Mouse (Mus musculus): ENCODE measurements at regions not wholly inside any gene's neighbourhood (a gene's known extent, or its start where the extent isn't known, plus 50 kb on each side); places are given as distances from the start of the nearest gene placed in this dataset.
A peak's percentile ranks its signal among the peaks of the same experiment; 100 is the strongest.

- TF ChIP-seq CTCF (conservative IDR thresholded peaks at IDR 0.05; ENCODE audit: low read length) (no peak), NANOG (IDR thresholded peaks at IDR 0.05; ENCODE audit: borderline replicate concordance, low read length) (peak; percentile 98), POU5F1 (IDR thresholded peaks at IDR 0.05; ENCODE audit: borderline replicate concordance, low read length) (peak; percentile 88)
Measured at GRCm38 (mm10) chr7:95480121-95480726, 690.8 kb upstream of the Tenm4 start.

Measured in E14TG2a.4 (cell line).